Mouse (Mus musculus) ES-Bruce4 (cell line): ENCODE data around the gene Prmt3.

Experiments used
- CTCF ChIP-seq: IDR thresholded peaks from one replicate; pipeline ENCODE4 v1.8.1; 2011; ENCODE audit warnings: low read depth, low read length
- EP300 ChIP-seq: IDR thresholded peaks from 2 replicates; pipeline ENCODE4 v1.6.1; 2011; ENCODE audit warnings: low read depth, low read length; ENCODE audit not compliant: insufficient read depth
- POLR2A ChIP-seq: IDR thresholded peaks from one replicate; pipeline ENCODE4 v1.8.1; 2011; ENCODE audit warnings: low read length; ENCODE audit not compliant: insufficient read depth

DNA sequence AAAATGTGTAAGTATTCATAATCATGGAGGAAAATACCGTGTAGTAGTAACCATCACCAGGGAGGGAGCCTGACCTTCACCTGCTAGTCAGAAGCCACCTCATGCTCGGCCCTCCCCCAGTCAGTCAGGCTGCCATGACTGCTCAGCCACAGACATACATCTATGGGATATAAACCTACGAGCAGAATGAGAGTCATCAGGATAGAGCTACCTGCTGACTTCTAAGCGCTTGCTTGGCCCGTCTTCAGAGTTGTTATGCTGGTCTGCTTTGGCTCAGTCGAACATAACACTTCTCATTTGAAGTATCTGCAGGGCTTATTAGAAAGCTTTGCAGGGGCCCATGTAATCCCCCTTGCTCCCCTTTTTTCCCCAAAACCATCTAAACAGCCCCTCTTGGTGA lies 25.4 kb downstream of the Prmt3 start:
- TF ChIP-seq CTCF (no peak), POLR2A (no peak), EP300 (no peak)
